Mouse (Mus musculus) ES-E14 (cell line): ENCODE results near the gene Efna2. TPM values are rescaled to one million over a fixed set of nuclear protein-coding genes. Genes with fewer than 3 reads are reported as not detected.

ENCODE experiments used
- DNase-seq: peaks from one replicate; pipeline ENCODE4 v3.0.0-alpha.2; 2013; ENCODE audit warnings: low read depth, low spot score
- H3K27ac ChIP-seq: 2 replicates; pipeline ENCODE4 v1.5.1; 2012; ENCODE audit warnings: low read depth, mild to moderate bottlenecking, low read length, moderate library complexity, mixed read lengths; ENCODE audit not compliant: poor library complexity, insufficient read depth, severe bottlenecking
- H3K36me3 ChIP-seq: 2 replicates; pipeline ENCODE4 v1.6.1; 2012; ENCODE audit warnings: mild to moderate bottlenecking, low read length, moderate library complexity, mixed read lengths; ENCODE audit not compliant: control insufficient read depth, poor library complexity, insufficient read depth, severe bottlenecking
- H3K4me1 ChIP-seq, 2 experiments: fragments of 150-350 bp in 1 of 2; sonication (generic) in 1 of 2; 2 replicates each; pipeline ENCODE4 v1.6.1; 2012; ENCODE audit warnings: low read length in 2 of 2, mild to moderate bottlenecking in 1 of 2, mixed read lengths in 1 of 2; ENCODE audit not compliant: control insufficient read depth in 2 of 2, insufficient read depth in 2 of 2, poor library complexity in 1 of 2
- H3K4me3 ChIP-seq, 2 experiments: fragments of 150-350 bp in 1 of 2; sonication (generic) in 1 of 2; 2 replicates each; pipeline ENCODE4 v1.5.1; 2012; ENCODE audit warnings: low read length in 2 of 2, low read depth in 1 of 2, mild to moderate bottlenecking in 1 of 2, mixed read lengths in 1 of 2; ENCODE audit not compliant: insufficient read depth in 1 of 2, poor library complexity in 1 of 2, severe bottlenecking in 1 of 2
- H3K9ac ChIP-seq: 2 replicates; pipeline ENCODE4 v1.6.1; 2012; ENCODE audit warnings: low read depth, mild to moderate bottlenecking, low read length, mixed read lengths; ENCODE audit not compliant: poor library complexity, insufficient read depth, severe bottlenecking
- H3K9me3 ChIP-seq: fragments of 150-350 bp; sonication (generic); 2 replicates; pipeline ENCODE4 v1.6.1; 2012; ENCODE audit warnings: low read depth, mild to moderate bottlenecking, low read length; ENCODE audit not compliant: control insufficient read depth, insufficient read depth
- CHD2 ChIP-seq: IDR thresholded peaks from 2 replicates; pipeline ENCODE4 v1.6.1; 2014; ENCODE audit warnings: mild to moderate bottlenecking, low read depth, low read length, inconsistent platforms
- HCFC1 ChIP-seq: IDR thresholded peaks from 2 replicates; pipeline ENCODE4 v1.6.1; 2012; ENCODE audit warnings: low read length, inconsistent platforms, borderline replicate concordance; ENCODE audit not compliant: insufficient read depth
- MAFK ChIP-seq: IDR thresholded peaks from 2 replicates; pipeline ENCODE4 v1.6.1; 2014; ENCODE audit warnings: mild to moderate bottlenecking, low read depth, low read length, inconsistent platforms; ENCODE audit not compliant: insufficient read depth
- ZC3H11A ChIP-seq: IDR thresholded peaks from 2 replicates; pipeline ENCODE4 v1.6.1; 2012; ENCODE audit warnings: low read depth, mild to moderate bottlenecking, inconsistent platforms, low read length, borderline replicate concordance
- ZNF384 ChIP-seq: IDR thresholded peaks from 2 replicates; pipeline ENCODE4 v1.6.1; 2012; ENCODE audit warnings: low read depth, low read length, inconsistent platforms
- in situ Hi-C, 2 experiments: fragments of 600-800 bp; cut with MboI; formaldehyde crosslinking; loops; one replicate each; pipeline ENCODE4 v1.15.1; 2025; ENCODE audit warnings: low sequenced_read_pairs in 2 of 2, inconsistent platforms in 1 of 2; ENCODE audit not compliant: unreplicated experiment in 2 of 2
- total RNA-seq: library from RNA; depleted of rRNA; stranded (reverse); fragments of 300-350 nt; gene quantifications from 2 replicates; pipeline ENCODE4 v1.2.3, GENCODE M21; 2012

Efna2 gene
- total RNA-seq, 1 experiment, result 2.7 TPM

GRCm38 (mm10) chr10:80154384-80154783, 24.9 kb upstream of the Efna2 start:
- H3K4me1 ChIP-seq, result peaks cover 0 to 36% of the 10 kb centered on the region in 2 experiments; a peak in 3 of 4 replicates
- no peak for DNase-seq
- no peak overlapping the region for H3K4me3 ChIP-seq
- no peak for TF ChIP-seq ZC3H11A
- TF ChIP-seq ZNF384, result no peak
- no peak for TF ChIP-seq HCFC1
- no peak for TF ChIP-seq MAFK
- no peak for TF ChIP-seq CHD2
- no peak overlapping the region for H3K9ac ChIP-seq
- in situ Hi-C loops, result no loop called here
- H3K9me3 ChIP-seq, result no peaks in the 10 kb centered on the region
- H3K36me3 ChIP-seq, result peaks cover 60% of the 10 kb centered on the region
- H3K27ac ChIP-seq, result no peak overlapping the region

GRCm38 (mm10) chr10:80155277-80155676, 24.0 kb upstream of the Efna2 start:
- no peak for DNase-seq
- Histone ChIP-seq H3K9me3 (no peaks in the 10 kb centered on the region), H3K9ac (no peak overlapping the region), H3K27ac (no peak overlapping the region), H3K36me3 (peaks cover 58% of the 10 kb centered on the region), H3K4me1 (peaks cover 0 to 36% of the 10 kb centered on the region in 2 experiments; a peak in 3 of 4 replicates), H3K4me3 (no peak overlapping the region)
- in situ Hi-C loops, result no loop called here
- TF ChIP-seq HCFC1, result no peak
- TF ChIP-seq ZNF384, result no peak
- no peak for TF ChIP-seq ZC3H11A
- no peak for TF ChIP-seq MAFK
- no peak for TF ChIP-seq CHD2

- H3K4me1 ChIP-seq, result peaks cover 0 to 36% of the 10 kb centered on the region in 2 experiments; a peak in 3 of 4 replicates
- H3K9ac ChIP-seq, result no peak overlapping the region
- H3K9me3 ChIP-seq, result no peaks in the 10 kb centered on the region
- in situ Hi-C loops, result no loop called here
- no peak overlapping the region for H3K27ac ChIP-seq
- H3K36me3 ChIP-seq, result peaks cover 53% of the 10 kb centered on the region
- TF ChIP-seq CHD2, result no peak
- no peak for TF ChIP-seq ZNF384
- no peak for TF ChIP-seq ZC3H11A
- no peak for TF ChIP-seq MAFK
- TF ChIP-seq HCFC1, result no peak
- DNase-seq, result no peak
- H3K4me3 ChIP-seq, result no peak overlapping the region
Measured at GRCm38 (mm10) chr10:80156002-80156751, 23.1 kb upstream of the Efna2 start.

GRCm38 (mm10) chr10:80156752-80157053, 22.6 kb upstream of the Efna2 start:
- Histone ChIP-seq H3K36me3 (peaks cover 48% of the 10 kb centered on the region), H3K4me3 (no peak overlapping the region), H3K4me1 (peaks cover under 1 to 40% of the 10 kb centered on the region in 2 experiments; a peak in 3 of 4 replicates), H3K27ac (no peak overlapping the region), H3K9me3 (no peaks in the 10 kb centered on the region), H3K9ac (no peak overlapping the region)
- in situ Hi-C loops, result no loop called here
- TF ChIP-seq MAFK (no peak), HCFC1 (no peak), CHD2 (no peak), ZC3H11A (no peak), ZNF384 (no peak)
- DNase-seq, result no peak
